Mouse (Mus musculus) lung, adult 2 months (tissue): ENCODE data around the gene Dram1.

ENCODE experiments used
- CTCF ChIP-seq: fragments of 200-500 bp; IDR thresholded peaks from 2 replicates; pipeline ENCODE4 v1.5.1; 2011; ENCODE audit warnings: mild to moderate bottlenecking, low read length, control low read depth; ENCODE audit not compliant: insufficient read depth
- POLR2A ChIP-seq: fragments of 200-500 bp; IDR thresholded peaks from 2 replicates; pipeline ENCODE4 v1.6.1; 2011; ENCODE audit warnings: low read depth, mild to moderate bottlenecking, control low read depth, low read length, borderline replicate concordance; ENCODE audit errors: extremely low read depth

GRCm38 (mm10) chr10:88317151-88317550 lies 61.7 kb downstream of the Dram1 start:
- TF ChIP-seq CTCF, result no peak
- no peak for TF ChIP-seq POLR2A
